Mouse (Mus musculus) CD8-positive naive resting alpha-beta T cell, adult 2 months (primary cell): ENCODE results near the gene Dis3l.

Experiments
- DNase-seq, 2 experiments: peaks; one replicate each; pipeline ENCODE4 v3.0.0; 2022; ENCODE audit warnings: low read depth in 2 of 2, low spot score in 2 of 2

Gene Dis3l

GRCm38 (mm10) chr9:64261023-64261422 is 80.1 kb downstream of the Dis3l start:
- DNase-seq: no peak

DNA sequence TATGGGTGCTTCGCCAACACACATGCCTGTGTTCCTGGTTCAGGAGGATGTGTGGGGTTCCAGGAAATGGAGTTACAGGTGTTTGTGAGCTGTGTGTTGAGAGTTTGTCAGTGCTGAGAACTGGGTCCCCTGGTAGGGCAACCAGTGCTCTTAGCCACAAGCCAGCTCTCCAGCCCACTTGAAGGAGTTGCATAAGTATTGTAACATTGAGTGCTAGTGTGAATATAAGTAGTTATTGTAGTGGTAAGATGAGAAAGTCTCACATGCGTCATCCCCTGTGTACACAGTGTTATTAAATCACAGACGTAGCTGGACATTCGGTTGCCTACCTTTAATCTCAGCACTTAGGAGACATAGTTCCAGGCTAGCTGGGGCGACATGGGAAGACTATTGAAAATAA is 81.2 kb downstream of the Dis3l start:
- no peak for DNase-seq
